Mouse (Mus musculus) liver, embryonic 13.5 days (tissue): Measurements from ENCODE around the gene Galns. TPM values are rescaled to one million over a fixed set of nuclear protein-coding genes. Genes with fewer than 3 reads are reported as not detected.

Source experiments
- ATAC-seq: fragments of 200-750 bp; cut with Nextera tagmentation; 2 replicates; pipeline ENCODE4 v1.8.0; 2017; ENCODE audit warnings: low read depth, mild to moderate bottlenecking, moderate number of reproducible peaks, moderate library complexity
- DNase-seq: peaks from one replicate; pipeline ENCODE4 v3.0.0; 2022
- H3K27ac ChIP-seq: fragments of 300-500 bp; sonication (generic); 2 replicates; pipeline ENCODE4 v1.5.1; 2015; ENCODE audit warnings: moderate library complexity, mild to moderate bottlenecking, inconsistent platforms
- H3K27me3 ChIP-seq: fragments of 300-500 bp; sonication (generic); 2 replicates; pipeline ENCODE4 v1.6.1; 2015; ENCODE audit warnings: mild to moderate bottlenecking, inconsistent platforms
- H3K36me3 ChIP-seq: fragments of 300-500 bp; sonication (generic); 2 replicates; pipeline ENCODE4 v1.6.1; 2015; ENCODE audit warnings: mild to moderate bottlenecking, inconsistent platforms
- H3K4me1 ChIP-seq: fragments of 300-500 bp; sonication (generic); replicated peaks from 2 replicates; pipeline ENCODE4 v1.6.1; 2015; ENCODE audit warnings: inconsistent platforms
- H3K4me2 ChIP-seq: fragments of 300-500 bp; sonication (generic); 2 replicates; pipeline ENCODE4 v1.6.1; 2015; ENCODE audit warnings: inconsistent platforms, mild to moderate bottlenecking, moderate library complexity
- H3K4me3 ChIP-seq: fragments of 300-500 bp; sonication (generic); replicated peaks from 2 replicates; pipeline ENCODE4 v1.5.1; 2015; ENCODE audit warnings: mild to moderate bottlenecking, inconsistent platforms
- H3K9ac ChIP-seq: fragments of 300-500 bp; sonication (generic); 2 replicates; pipeline ENCODE4 v1.6.1; 2015; ENCODE audit warnings: mild to moderate bottlenecking, inconsistent platforms
- H3K9me3 ChIP-seq: fragments of 300-500 bp; sonication (generic); replicated peaks from 2 replicates; pipeline ENCODE4 v1.6.1; 2016; ENCODE audit warnings: inconsistent platforms
- WGBS: fragments of 180-500 bp; shearing (Covaris S2); methylation state at CpG from one replicate; pipeline ENCODE4 v1.1.7; 2015; ENCODE audit not compliant: insufficient replicate concordance; 5-methylcytosine and 5-hydroxymethylcytosine counted together
- polyA plus RNA-seq: library from polyadenylated mRNA; unstranded; fragments of >200 nt; fragmentation: Nextera tagmentation; extraction: Ambion mirVana; gene quantifications from 2 replicates; pipeline ENCODE4 v1.2.1, GENCODE M21; 2015

The Galns gene
- polyA plus RNA-seq, 1 experiment from 2014 or later = 4.0 TPM

DNA sequence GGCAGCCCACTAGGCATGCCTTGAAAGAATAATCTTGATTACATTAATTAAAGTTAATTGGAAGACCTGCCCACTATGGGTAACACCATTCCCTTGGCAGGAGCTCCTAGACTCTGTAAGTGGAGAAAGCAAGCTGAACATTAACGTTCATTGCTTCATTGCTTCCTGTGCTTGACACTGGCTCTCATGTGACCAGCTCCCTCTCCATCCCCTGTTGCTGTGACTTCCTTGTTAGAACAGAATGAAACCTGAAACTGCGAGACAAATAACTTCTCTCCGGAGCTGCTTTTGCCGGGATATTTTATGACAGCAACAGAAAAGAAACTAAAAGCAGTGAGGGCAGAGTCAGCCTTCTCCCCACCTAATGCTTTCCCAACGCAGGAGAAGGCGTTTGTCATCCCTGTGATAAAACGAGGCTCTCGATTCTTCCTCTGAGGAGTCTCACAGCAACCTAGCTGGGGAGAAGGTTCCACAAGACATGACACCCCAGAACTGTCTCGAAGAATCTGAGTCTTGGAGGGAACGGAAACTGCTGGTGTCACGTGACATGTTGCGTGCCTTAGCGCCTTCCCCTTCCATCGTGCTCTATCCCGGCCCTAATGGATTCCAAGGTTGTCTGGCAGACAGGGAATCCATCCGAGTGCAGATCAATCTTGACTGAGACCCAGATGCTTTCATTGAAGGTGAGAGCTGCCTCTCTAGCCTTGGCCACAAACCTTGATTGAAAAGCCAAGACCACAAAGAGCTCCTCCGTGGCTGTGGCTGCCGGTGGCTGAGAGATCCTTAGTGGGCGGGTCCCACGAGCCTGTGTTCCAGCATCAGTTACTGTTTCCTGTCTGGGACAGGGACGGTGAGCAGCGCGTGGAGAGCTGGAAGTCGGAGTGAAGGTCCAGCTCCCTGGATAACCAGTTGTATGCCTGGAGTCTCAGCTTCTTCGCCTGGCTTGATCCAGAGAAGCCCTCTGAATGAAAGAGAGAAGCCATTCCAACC is 46.6 kb downstream of the Galns start:
- no peaks in the 10 kb centered on the region for H3K27me3 ChIP-seq
- peaks cover 41% of the 10 kb centered on the region for H3K4me1 ChIP-seq
- 63% methylated on average over 25 of the region's 25 CpGs for WGBS
- H3K4me2 ChIP-seq = peak overlapping the region; percentile 12; the same call in 1 of the 2 replicates
- H3K9ac ChIP-seq = no peak overlapping the region
- no peaks in the 10 kb centered on the region for H3K9me3 ChIP-seq
- DNase-seq (no peak), ATAC-seq (no peak)
- no peak overlapping the region for H3K4me3 ChIP-seq
- peak overlapping the region; percentile 50; the same call in 1 of the 2 replicates for H3K27ac ChIP-seq
- peaks cover 9% of the 10 kb centered on the region for H3K36me3 ChIP-seq

DNA sequence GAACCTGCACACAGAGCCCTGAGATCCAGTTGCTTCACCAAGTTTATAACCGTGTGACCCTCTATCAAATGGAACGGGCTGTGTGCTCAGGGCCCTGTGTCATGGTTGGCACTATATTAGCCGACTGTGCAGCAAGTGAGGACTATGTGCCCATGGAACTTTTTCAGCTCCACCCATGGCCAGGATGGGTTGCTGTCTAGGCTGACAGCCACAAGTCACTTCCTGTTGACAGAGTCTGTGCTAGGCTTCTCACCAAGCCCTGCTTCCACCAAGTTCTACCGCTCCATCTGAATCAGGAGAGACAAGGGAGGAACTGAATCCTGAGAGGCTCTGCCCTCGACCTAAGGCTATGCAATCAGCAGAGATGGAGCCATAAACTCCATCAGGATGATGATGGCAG is 50.1 kb downstream of the Galns start:
- H3K4me1 ChIP-seq = peaks cover 49% of the 10 kb centered on the region
- H3K27ac ChIP-seq = no peak overlapping the region; the same call in 1 of the 2 replicates
- H3K4me3 ChIP-seq = no peak overlapping the region
- 34% methylated on average over 5 of the region's 5 CpGs for WGBS
- H3K9ac ChIP-seq = no peak overlapping the region
- ATAC-seq (no peak), DNase-seq (no peak)
- H3K36me3 ChIP-seq = no peaks in the 10 kb centered on the region
- no peaks in the 10 kb centered on the region for H3K27me3 ChIP-seq
- H3K4me2 ChIP-seq = no peak overlapping the region
- H3K9me3 ChIP-seq = no peaks in the 10 kb centered on the region

DNA sequence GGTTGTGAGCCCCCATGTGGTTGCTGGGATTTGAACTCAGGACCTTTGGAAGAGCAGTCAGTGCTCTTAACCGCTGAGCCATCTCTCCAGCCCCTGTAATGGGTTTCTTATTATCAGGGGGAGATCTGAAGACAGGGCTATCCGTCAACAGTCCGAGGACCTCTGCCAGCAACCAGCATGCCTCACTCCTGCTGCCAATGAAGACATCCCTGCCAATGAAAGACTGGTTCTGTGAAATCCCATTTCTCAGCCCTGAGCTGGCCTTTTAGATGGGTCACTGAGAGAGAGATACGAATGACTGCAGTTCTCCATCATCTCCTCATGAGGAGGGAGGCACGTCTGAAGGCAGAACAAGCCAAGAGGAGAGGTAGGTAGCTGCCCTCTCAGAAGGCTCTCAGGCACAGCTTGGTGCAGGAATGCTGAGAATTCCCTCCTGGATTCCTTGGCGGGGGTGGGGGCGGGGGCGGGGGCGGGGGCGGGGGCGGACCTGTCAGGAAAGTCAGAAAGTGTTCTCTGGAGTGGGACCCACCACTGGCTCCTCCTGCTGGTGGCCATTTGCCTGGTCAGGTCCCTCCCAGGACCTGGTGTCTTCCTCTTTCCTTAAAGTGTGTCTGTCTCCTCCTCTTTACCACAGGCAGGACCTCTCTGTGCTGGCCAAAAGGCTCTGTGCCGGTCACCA is 52.5 kb downstream of the Galns start:
- DNase-seq = no peak
- Histone ChIP-seq H3K36me3 (no peaks in the 10 kb centered on the region), H3K27ac (no peak overlapping the region), H3K9ac (peak overlapping the region; percentile 33; the same call in 1 of the 2 replicates), H3K4me2 (no peak overlapping the region), H3K4me1 (peaks cover 55% of the 10 kb centered on the region), H3K9me3 (no peaks in the 10 kb centered on the region), H3K4me3 (no peak overlapping the region), H3K27me3 (no peaks in the 10 kb centered on the region)
- WGBS = 24% methylated on average over 12 of the region's 12 CpGs
- ATAC-seq = no peak

DNA sequence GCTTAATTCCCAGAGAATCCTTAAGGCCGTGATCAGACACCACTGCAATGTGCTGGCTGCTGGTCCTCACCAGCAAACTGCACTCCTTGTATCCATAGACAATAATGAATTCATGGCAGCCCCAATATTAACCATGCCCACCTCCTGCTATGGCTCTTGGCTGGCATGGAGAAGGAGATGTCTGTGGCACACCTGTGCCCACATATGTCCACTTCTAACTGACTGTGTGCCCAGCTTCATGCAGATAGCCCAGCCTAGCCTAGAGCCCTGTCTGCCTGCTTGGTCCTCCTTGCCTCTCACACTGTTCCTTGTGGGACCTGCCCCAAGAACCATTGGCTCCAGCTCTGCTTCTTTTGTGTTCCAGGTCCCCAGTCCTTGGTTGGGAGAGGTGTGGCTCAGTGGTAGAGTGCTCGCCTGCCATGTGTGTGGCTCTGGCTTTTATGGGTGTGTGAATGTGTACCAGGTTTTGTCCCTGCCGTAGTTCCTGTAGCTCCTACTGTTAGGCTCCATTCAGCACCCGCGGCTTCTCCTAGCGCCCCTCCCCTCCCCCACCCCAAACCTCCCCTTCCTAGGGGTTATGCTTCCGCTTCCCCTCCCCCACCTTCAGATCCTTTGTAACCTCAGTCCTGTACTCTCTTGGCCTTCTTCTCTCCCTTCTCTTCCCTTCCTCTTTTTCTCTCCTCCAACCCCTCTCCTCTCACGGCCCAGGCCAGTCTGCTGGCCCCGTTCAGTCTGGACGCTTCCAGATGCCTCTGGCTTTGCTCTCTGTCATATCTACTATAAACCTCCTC is 53.8 kb downstream of the Galns start:
- Histone ChIP-seq H3K27ac (peak overlapping the region; percentile 81), H3K27me3 (no peaks in the 10 kb centered on the region), H3K4me3 (peak overlapping the region; percentile 43), H3K4me2 (peak overlapping the region; percentile 66), H3K4me1 (peaks cover 61% of the 10 kb centered on the region), H3K9me3 (no peaks in the 10 kb centered on the region), H3K9ac (peak overlapping the region; percentile 72), H3K36me3 (no peaks in the 10 kb centered on the region)
- ATAC-seq = 0 out of 2 replicates have a peak, but pooled peaks have one; percentile 3
- no peak for DNase-seq
- WGBS = 16% methylated on average over 10 of the region's 10 CpGs

DNA sequence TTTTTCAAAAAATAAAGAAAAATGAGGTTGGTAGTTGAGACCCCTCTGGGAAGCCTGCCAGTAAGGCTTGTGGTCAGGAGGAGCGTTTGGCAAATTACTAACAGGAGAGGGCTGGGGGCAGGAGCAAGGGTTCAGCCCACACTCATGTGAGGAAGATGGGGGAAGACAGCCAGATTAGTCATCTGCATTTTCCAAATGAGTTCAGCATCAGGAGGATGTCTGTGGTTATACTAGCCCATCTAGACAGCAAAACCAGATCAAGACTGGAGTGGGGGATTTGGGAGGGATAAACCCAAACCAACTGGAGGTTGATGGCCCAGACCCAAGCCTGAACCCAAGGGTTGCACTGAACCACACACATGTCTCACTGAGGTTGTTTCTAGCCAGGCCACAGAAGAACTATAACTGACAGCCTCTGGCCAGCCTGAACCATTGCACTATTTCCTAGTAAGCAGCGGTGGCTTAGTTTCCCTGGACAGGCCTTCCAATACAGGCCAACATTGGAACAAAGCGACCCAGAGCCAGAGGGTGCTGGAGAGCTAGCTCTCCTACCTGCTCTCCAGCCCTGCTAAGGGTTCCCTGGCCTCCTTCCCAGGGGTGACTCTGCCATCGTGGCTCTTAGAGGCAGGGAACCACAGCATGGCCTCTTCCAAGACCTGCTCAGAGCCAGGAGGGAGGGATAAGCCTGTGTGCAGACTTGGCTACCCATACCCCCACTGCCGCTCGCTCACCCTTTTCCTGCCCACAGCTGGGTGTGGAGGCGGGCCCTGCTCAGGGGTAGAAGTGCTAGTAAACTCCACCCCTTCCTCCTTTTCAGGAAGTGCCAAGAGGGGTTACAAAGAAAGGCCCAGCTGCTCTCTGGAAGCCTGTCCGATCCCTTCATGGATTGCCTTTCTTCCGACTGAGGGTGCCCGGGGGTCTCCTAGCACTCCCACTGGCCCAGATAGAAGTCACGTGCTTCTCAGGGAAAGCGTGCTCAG is 54.9 kb downstream of the Galns start:
- peak overlapping the region; percentile 66 for H3K4me2 ChIP-seq
- 18% methylated on average over 12 of the region's 12 CpGs for WGBS
- H3K4me1 ChIP-seq = peaks cover 69% of the 10 kb centered on the region
- H3K4me3 ChIP-seq = peak overlapping the region; percentile 43
- peak overlapping the region; percentile 72 for H3K9ac ChIP-seq
- no peak for DNase-seq
- peak; percentile 80 for ATAC-seq
- no peaks in the 10 kb centered on the region for H3K9me3 ChIP-seq
- no peaks in the 10 kb centered on the region for H3K27me3 ChIP-seq
- H3K27ac ChIP-seq = peak overlapping the region; percentile 81
- H3K36me3 ChIP-seq = no peaks in the 10 kb centered on the region

DNA sequence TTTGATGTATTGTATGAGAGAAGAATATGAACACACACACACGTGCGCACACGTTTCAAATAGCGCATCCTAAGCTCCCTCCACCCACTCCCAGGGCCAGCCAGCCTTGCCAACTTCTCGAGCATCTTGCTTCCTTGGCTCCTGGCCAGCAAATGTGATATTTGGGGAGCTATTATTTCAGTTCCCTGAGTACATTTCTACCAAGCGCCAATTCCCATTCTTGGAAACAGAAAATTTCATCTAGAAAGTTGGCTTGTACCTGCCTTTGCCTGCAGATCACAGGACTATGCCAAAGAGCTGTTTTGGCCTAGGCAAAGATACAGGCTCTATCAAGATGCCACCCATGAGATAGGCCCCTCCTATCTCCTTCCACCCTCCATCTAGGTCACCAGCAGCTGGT is 56.5 kb downstream of the Galns start:
- Histone ChIP-seq H3K4me1 (peaks cover 70% of the 10 kb centered on the region), H3K4me3 (no peak overlapping the region), H3K27ac (0 out of 2 replicates have a peak overlapping the region, but pooled peaks have one; percentile 12), H3K9me3 (no peaks in the 10 kb centered on the region), H3K27me3 (no peaks in the 10 kb centered on the region), H3K4me2 (no peak overlapping the region), H3K9ac (peak overlapping the region; percentile 24; the same call in 1 of the 2 replicates), H3K36me3 (no peaks in the 10 kb centered on the region)
- no peak for ATAC-seq
- WGBS = 77% methylated on average over 6 of the region's 6 CpGs
- DNase-seq = no peak

DNA sequence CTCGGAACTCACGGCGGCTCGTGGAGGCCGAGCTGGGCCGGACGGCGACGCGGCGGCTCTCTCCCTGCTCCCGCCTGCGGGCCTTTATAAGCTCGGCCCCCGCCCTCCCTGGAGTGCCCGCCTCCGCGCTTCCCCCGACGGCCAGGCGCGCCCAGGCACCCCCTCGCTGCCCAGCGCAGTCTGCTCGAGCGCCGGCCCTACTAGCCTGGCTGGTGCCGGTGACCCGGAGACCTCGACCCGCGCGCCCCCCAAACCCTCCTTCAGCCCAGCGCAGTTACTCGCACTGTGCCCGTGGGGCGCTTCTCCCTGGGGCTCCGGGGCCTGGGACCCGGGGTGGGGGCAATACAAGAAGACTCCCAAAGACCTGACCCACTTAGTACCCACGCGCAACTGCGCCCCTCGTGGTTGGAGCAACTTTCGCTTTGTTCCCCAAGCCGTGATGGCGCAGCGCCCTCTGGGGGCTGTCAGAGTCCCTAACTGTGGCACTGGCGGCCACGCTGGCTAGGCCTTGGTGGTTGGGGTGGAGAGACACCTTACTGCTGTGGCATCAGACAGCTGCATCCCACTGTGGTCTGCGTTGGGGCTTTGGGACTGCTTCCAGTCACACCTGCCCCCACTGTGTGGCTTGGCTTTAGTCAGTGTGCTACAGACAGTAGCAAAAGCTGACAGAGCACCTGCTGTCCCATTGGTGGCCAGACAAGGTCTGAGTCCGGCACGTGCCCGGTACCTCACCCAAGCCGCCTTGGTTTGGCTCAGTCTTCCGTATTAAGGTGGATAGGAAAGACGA is 59.8 kb downstream of the Galns start, which contains the start of gene Piezo1:
TSS of gene Piezo1 (minus strand) at position 65 of the 787 bp plus-strand sequence.
- Histone ChIP-seq H3K27me3 (no peaks in the 10 kb centered on the region), H3K9ac (peak within 1 kb of the TSS; percentile 99), H3K4me1 (peaks cover 75% of the 10 kb centered on the region), H3K36me3 (peaks cover 7% of the 10 kb centered on the region; the same call in 1 of the 2 replicates), H3K4me3 (peak within 1 kb of the TSS; percentile 99), H3K9me3 (no peaks in the 10 kb centered on the region), H3K4me2 (peak within 1 kb of the TSS; percentile 99), H3K27ac (peak within 1 kb of the TSS; percentile 99)
- WGBS = 9% methylated on average over 50 of the region's 56 CpGs
- peak; percentile 88 for DNase-seq
- peak; percentile 70 for ATAC-seq

DNA sequence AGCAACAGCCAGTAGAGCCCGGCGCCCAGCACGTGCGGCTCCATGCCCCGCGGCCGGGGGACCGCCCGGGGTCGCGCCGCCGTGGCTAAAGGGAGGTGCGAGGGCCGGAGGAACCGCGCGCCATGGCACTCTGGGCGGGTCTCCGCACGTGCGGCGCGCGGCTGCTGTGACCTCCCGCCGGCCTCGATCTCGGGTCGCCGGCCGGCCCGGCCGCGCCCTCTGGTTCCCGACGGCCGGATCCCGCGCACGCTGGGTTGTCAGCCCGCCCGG is 60.3 kb downstream of the Galns start:
- peak overlapping the region; percentile 99 for H3K4me2 ChIP-seq
- DNase-seq (no peak), ATAC-seq (peak; percentile 8)
- H3K9me3 ChIP-seq = no peaks in the 10 kb centered on the region
- H3K36me3 ChIP-seq = peaks cover 9% of the 10 kb centered on the region; the same call in 1 of the 2 replicates
- H3K27ac ChIP-seq = peak overlapping the region; percentile 99
- H3K27me3 ChIP-seq = no peaks in the 10 kb centered on the region
- peak overlapping the region; percentile 99 for H3K9ac ChIP-seq
- 0% methylated on average over 41 of the region's 43 CpGs for WGBS
- peak overlapping the region; percentile 99 for H3K4me3 ChIP-seq
- H3K4me1 ChIP-seq = peaks cover 75% of the 10 kb centered on the region

DNA sequence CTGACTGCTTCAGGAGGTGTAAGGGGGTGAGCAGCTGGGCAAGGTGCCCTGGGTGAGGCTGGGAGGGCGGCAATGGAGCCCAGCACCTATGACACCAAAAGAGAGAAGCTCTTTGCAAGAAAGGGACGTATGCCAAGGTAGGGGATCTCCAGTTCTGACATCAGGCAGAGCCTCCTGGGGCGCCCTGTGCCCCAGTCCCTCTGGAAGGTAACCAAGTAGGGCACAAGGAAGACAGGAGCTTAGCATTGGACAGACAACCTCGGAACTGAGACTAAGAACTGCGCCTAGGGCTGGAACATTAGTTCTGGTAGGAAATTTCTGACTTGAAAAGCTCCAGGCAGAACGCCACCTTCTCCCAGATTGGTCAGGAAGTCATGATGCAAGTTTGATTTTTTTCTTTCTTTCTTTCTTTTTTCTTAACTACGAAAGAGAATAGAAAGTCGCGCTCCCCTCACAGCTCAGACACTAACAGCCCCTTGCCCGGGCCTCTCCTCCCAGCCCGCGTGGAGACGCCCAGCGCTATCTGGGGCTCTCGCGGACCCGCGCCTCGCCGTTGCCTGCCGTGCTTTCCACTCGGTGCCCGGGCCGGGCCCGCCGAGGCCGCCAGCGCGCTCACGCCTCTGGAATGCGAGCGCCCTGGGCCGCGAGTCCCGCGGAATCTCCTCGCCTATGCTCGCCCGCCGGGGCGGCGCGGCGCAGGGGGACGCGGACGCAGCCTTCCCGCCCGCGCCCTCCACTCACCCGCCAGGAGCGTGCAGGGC is 60.8 kb downstream of the Galns start:
- peak overlapping the region; percentile 99 for H3K9ac ChIP-seq
- peak; percentile 19; the same call in 1 of the 2 replicates for ATAC-seq
- DNase-seq = peak; percentile 56
- no peaks in the 10 kb centered on the region for H3K27me3 ChIP-seq
- under 1% methylated on average over 52 of the region's 52 CpGs for WGBS
- H3K27ac ChIP-seq = peak overlapping the region; percentile 99
- no peaks in the 10 kb centered on the region for H3K9me3 ChIP-seq
- peaks cover 75% of the 10 kb centered on the region for H3K4me1 ChIP-seq
- peak overlapping the region; percentile 99 for H3K4me2 ChIP-seq
- H3K36me3 ChIP-seq = peaks cover 9% of the 10 kb centered on the region; the same call in 1 of the 2 replicates
- H3K4me3 ChIP-seq = peak overlapping the region; percentile 99
